Mouse (Mus musculus) midbrain, embryonic 14.5 days (tissue): Measurements from ENCODE around the gene Prss22. TPM values are rescaled to one million over a fixed set of nuclear protein-coding genes. Genes with fewer than 3 reads are reported as not detected.

Source experiments
- ATAC-seq: fragments of 200-750 bp; cut with Nextera tagmentation; 2 replicates; pipeline ENCODE4 v1.8.0; 2017; ENCODE audit warnings: moderate number of reproducible peaks, moderate library complexity; ENCODE audit not compliant: low FRiP score, low TSS enrichment
- DNase-seq: peaks from one replicate; pipeline ENCODE4 v3.0.0-alpha.2; 2015
- H3K27ac ChIP-seq: fragments of 300-500 bp; sonication (generic); replicated peaks from 2 replicates; pipeline ENCODE4 v1.5.1; 2014; ENCODE audit warnings: mild to moderate bottlenecking, low read depth, low read length, moderate library complexity
- H3K27me3 ChIP-seq: fragments of 300-500 bp; sonication (generic); 2 replicates; pipeline ENCODE4 v1.6.1; 2014; ENCODE audit warnings: low read length, control low read depth, mixed read lengths; ENCODE audit not compliant: control insufficient read depth, insufficient read depth
- H3K36me3 ChIP-seq: fragments of 300-500 bp; sonication (generic); 2 replicates; pipeline ENCODE4 v1.6.1; 2014; ENCODE audit warnings: low read length, control low read depth; ENCODE audit not compliant: control insufficient read depth, insufficient read depth
- H3K4me1 ChIP-seq: fragments of 300-500 bp; sonication (generic); 2 replicates; pipeline ENCODE4 v1.6.1; 2014; ENCODE audit warnings: mild to moderate bottlenecking, antibody characterized with exemption, low read length, control low read depth; ENCODE audit not compliant: control insufficient read depth, insufficient read depth
- H3K4me2 ChIP-seq: fragments of 300-500 bp; sonication (generic); 2 replicates; pipeline ENCODE4 v1.6.1; 2014; ENCODE audit warnings: mild to moderate bottlenecking, low read length, moderate library complexity
- H3K4me3 ChIP-seq: fragments of 300-500 bp; sonication (generic); replicated peaks from 2 replicates; pipeline ENCODE4 v1.5.1; 2014; ENCODE audit warnings: low read depth, low read length
- H3K9ac ChIP-seq: fragments of 300-500 bp; sonication (generic); replicated peaks from 2 replicates; pipeline ENCODE4 v1.6.1; 2014; ENCODE audit warnings: mild to moderate bottlenecking, low read length, moderate library complexity
- H3K9me3 ChIP-seq: fragments of 300-500 bp; sonication (generic); 2 replicates; pipeline ENCODE4 v1.6.1; 2016; ENCODE audit warnings: low read length, control low read depth, mixed read lengths; ENCODE audit not compliant: control insufficient read depth
- WGBS: fragments of 180-500 bp; shearing (Covaris S2); extraction: QIAGEN DNeasy Blood & Tissue Kit; methylation state at CpG from one replicate; pipeline ENCODE4 v1.1.7; 2014; 5-methylcytosine and 5-hydroxymethylcytosine counted together
- polyA plus RNA-seq: library from polyadenylated mRNA; unstranded; fragments of >200 nt; fragmentation: Nextera tagmentation; extraction: Ambion mirVana; gene quantifications from 2 replicates; pipeline ENCODE4 v1.2.1, GENCODE M21; 2014

Gene Prss22
- polyA plus RNA-seq, result not detected in 2 replicates

- ATAC-seq (no peak), DNase-seq (no peak)
- Histone ChIP-seq H3K27me3 (no peaks in the 10 kb centered on the region), H3K9me3 (no peaks in the 10 kb centered on the region), H3K4me2 (no peak within 1 kb of the TSS), H3K27ac (no peak within 1 kb of the TSS), H3K36me3 (no peaks in the 10 kb centered on the region), H3K9ac (no peak within 1 kb of the TSS), H3K4me1 (peaks cover 8% of the 10 kb centered on the region; the same call in 1 of the 2 replicates), H3K4me3 (no peak within 1 kb of the TSS)
- WGBS, result 67% methylated on average over 2 of the region's 2 CpGs
Observed at GRCm38 (mm10) chr17:23997901-23998300, at the start of gene Prss22. Gene Prss22 (minus strand): TSS chr17:23998100.

- no peak overlapping the region for H3K4me2 ChIP-seq
- H3K4me1 ChIP-seq, result no peaks in the 10 kb centered on the region
- no peak overlapping the region for H3K4me3 ChIP-seq
- peaks cover 41% of the 10 kb centered on the region for H3K36me3 ChIP-seq
- no peak overlapping the region for H3K27ac ChIP-seq
- 54% methylated on average over 5 of the region's 5 CpGs for WGBS
- DNase-seq, result no peak
- no peak overlapping the region for H3K9ac ChIP-seq
- ATAC-seq, result no peak
- H3K27me3 ChIP-seq, result no peaks in the 10 kb centered on the region
- H3K9me3 ChIP-seq, result no peaks in the 10 kb centered on the region
Observed at GRCm38 (mm10) chr17:24046026-24046425, 48.1 kb upstream of the Prss22 start.

- Histone ChIP-seq H3K27me3 (no peaks in the 10 kb centered on the region), H3K4me3 (no peak overlapping the region), H3K4me2 (no peak overlapping the region), H3K9me3 (no peaks in the 10 kb centered on the region), H3K9ac (no peak overlapping the region), H3K36me3 (peaks cover 37% of the 10 kb centered on the region), H3K27ac (no peak overlapping the region), H3K4me1 (no peaks in the 10 kb centered on the region)
- ATAC-seq (no peak), DNase-seq (no peak)
- WGBS, result 83% methylated on average over 10 of the region's 10 CpGs
Observed at GRCm38 (mm10) chr17:24045608-24046007, 47.7 kb upstream of the Prss22 start.

GRCm38 (mm10) chr17:24044482-24044881 is 46.6 kb upstream of the Prss22 start:
- Histone ChIP-seq H3K9ac (no peak overlapping the region), H3K4me3 (no peak overlapping the region), H3K27ac (no peak overlapping the region), H3K4me1 (no peaks in the 10 kb centered on the region), H3K4me2 (no peak overlapping the region), H3K36me3 (peaks cover 28% of the 10 kb centered on the region), H3K9me3 (no peaks in the 10 kb centered on the region), H3K27me3 (no peaks in the 10 kb centered on the region)
- ATAC-seq (no peak), DNase-seq (no peak)
- 75% methylated on average over 5 of the region's 5 CpGs for WGBS

GRCm38 (mm10) chr17:24037844-24038243 is 39.9 kb upstream of the Prss22 start, which contains the start of gene Prss27:
Gene Prss27 (plus strand): TSS chr17:24038144.
- Histone ChIP-seq H3K4me1 (no peaks in the 10 kb centered on the region), H3K9me3 (no peaks in the 10 kb centered on the region), H3K27me3 (no peaks in the 10 kb centered on the region), H3K9ac (no peak within 1 kb of the TSS), H3K27ac (no peak within 1 kb of the TSS), H3K36me3 (no peaks in the 10 kb centered on the region), H3K4me3 (no peak within 1 kb of the TSS), H3K4me2 (no peak within 1 kb of the TSS)
- ATAC-seq (no peak), DNase-seq (no peak)
- WGBS, result 73% methylated on average over 4 of the region's 4 CpGs

GRCm38 (mm10) chr17:24037360-24037759 is 39.5 kb upstream of the Prss22 start:
- Histone ChIP-seq H3K4me2 (no peak overlapping the region), H3K9me3 (no peaks in the 10 kb centered on the region), H3K36me3 (no peaks in the 10 kb centered on the region), H3K4me3 (no peak overlapping the region), H3K27me3 (no peaks in the 10 kb centered on the region), H3K4me1 (no peaks in the 10 kb centered on the region), H3K9ac (no peak overlapping the region), H3K27ac (no peak overlapping the region)
- no peak for ATAC-seq
- 81% methylated on average over 13 of the region's 13 CpGs for WGBS
- DNase-seq, result no peak

GRCm38 (mm10) chr17:24036954-24037353 is 39.1 kb upstream of the Prss22 start:
- no peak overlapping the region for H3K4me3 ChIP-seq
- H3K9ac ChIP-seq, result no peak overlapping the region
- H3K9me3 ChIP-seq, result no peaks in the 10 kb centered on the region
- DNase-seq (no peak), ATAC-seq (no peak)
- H3K36me3 ChIP-seq, result no peaks in the 10 kb centered on the region
- H3K27me3 ChIP-seq, result no peaks in the 10 kb centered on the region
- whole genome bisulfite sequencing, result 75% methylated on average over 6 of the region's 6 CpGs
- no peak overlapping the region for H3K4me2 ChIP-seq
- H3K4me1 ChIP-seq, result no peaks in the 10 kb centered on the region
- H3K27ac ChIP-seq, result no peak overlapping the region

- no peak overlapping the region for H3K27ac ChIP-seq
- DNase-seq, result no peak
- no peaks in the 10 kb centered on the region for H3K27me3 ChIP-seq
- H3K9me3 ChIP-seq, result no peaks in the 10 kb centered on the region
- no peak overlapping the region for H3K4me3 ChIP-seq
- no peak overlapping the region for H3K4me2 ChIP-seq
- no peaks in the 10 kb centered on the region for H3K36me3 ChIP-seq
- 91% methylated on average over 7 of the region's 7 CpGs for WGBS
- H3K9ac ChIP-seq, result no peak overlapping the region
- no peak for ATAC-seq
- no peaks in the 10 kb centered on the region for H3K4me1 ChIP-seq
Observed at GRCm38 (mm10) chr17:24035087-24035486, 37.2 kb upstream of the Prss22 start.

- H3K27ac ChIP-seq, result no peak overlapping the region
- H3K9ac ChIP-seq, result no peak overlapping the region
- no peak for ATAC-seq
- no peak overlapping the region for H3K4me3 ChIP-seq
- H3K27me3 ChIP-seq, result no peaks in the 10 kb centered on the region
- WGBS, result 71% methylated on average over 22 of the region's 22 CpGs
- H3K4me2 ChIP-seq, result no peak overlapping the region
- DNase-seq, result no peak
- no peaks in the 10 kb centered on the region for H3K9me3 ChIP-seq
- H3K36me3 ChIP-seq, result no peaks in the 10 kb centered on the region
- H3K4me1 ChIP-seq, result no peaks in the 10 kb centered on the region
Observed at GRCm38 (mm10) chr17:24030551-24030950, 32.7 kb upstream of the Prss22 start.
